Comparison of ENCODE assay signal across 9 mouse cellular contexts in the genomic region with DNA sequence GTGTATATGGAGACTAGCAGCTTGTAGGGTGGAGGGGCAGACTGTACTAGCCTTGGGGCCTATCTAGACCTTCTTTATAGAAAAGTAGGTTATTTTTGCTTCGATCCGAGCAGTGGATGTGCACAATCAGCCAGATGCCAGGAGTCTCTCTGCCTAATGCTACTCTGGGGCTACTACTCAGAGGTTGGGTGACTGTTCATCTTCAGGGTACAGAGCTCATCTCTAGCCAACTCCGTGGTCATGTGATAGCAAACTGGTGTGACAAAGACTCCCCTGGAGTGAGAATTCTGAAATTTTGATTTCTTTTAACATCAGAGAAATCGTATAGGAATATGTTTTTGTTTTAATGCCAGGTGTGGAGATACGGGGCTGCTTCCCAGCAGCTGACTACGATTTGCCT. TPM values are rescaled to one million over a fixed set of nuclear protein-coding genes. Genes with fewer than 3 reads are reported as not detected.
DNase-seq lines count a peak whose midpoint lies in the region; ATAC-seq and TF ChIP-seq lines count a peak whose summit lies in the region.
"Had no signal": no experiment of that assay in that cellular context is flagged by ENCODE, and none has a peak within 500 bp of the region (broad histone marks: within the 10 kb centered on the region; RNA-seq: fewer than 3 reads in every experiment).

No protein-coding gene starts in this region.

- DNase-seq in heart, postnatal 0 days (ENCODE audit: low spot score), result no peak
- no peak for DNase-seq in heart, postnatal 25 days (ENCODE audit: low spot score)
- no peak for DNase-seq in embryonic facial prominence, embryonic 14.5 days (ENCODE audit: low spot score)
- DNase-seq in midbrain, postnatal 0 days (ENCODE audit: low spot score), result no peak
- no peak for DNase-seq in left cerebral cortex, postnatal 36 days (ENCODE audit: low spot score in 2 of 2)
- DNase-seq in gastrocnemius, postnatal 10 days, result no peak
- DNase-seq in right cerebral cortex, adult 2 months (ENCODE audit: low spot score in 2 of 2), result no peak

- TF ChIP-seq CTCF in heart, postnatal 0 days (IDR thresholded peaks at IDR 0.05; ENCODE audit: low read depth), result no peak
- TF ChIP-seq CTCF in midbrain, postnatal 0 days (IDR thresholded peaks at IDR 0.05), result no peak

- no peaks in the 10 kb centered on the region for H3K9me3 ChIP-seq in heart, postnatal 0 days (replicated peaks; ENCODE audit: control insufficient read depth, low read length)
- no peaks in the 10 kb centered on the region for H3K9me3 ChIP-seq in embryonic facial prominence, embryonic 14.5 days (ENCODE audit: control insufficient read depth, low read length)
- H3K9me3 ChIP-seq in intestine, embryonic 16.5 days (ENCODE audit: control insufficient read depth, low read length), result no peaks in the 10 kb centered on the region
- H3K9me3 ChIP-seq in midbrain, postnatal 0 days (ENCODE audit: low read length), result no peaks in the 10 kb centered on the region

- WGBS in heart, postnatal 0 days, result 27% methylated on average over 6 of the region's 6 CpGs
- 20% methylated on average over 6 of the region's 6 CpGs for WGBS in embryonic facial prominence, embryonic 14.5 days
- 30% methylated on average over 6 of the region's 6 CpGs for WGBS in intestine, embryonic 16.5 days
- WGBS in midbrain, postnatal 0 days, result 27% methylated on average over 6 of the region's 6 CpGs

- peaks cover 6% of the 10 kb centered on the region for H3K36me3 ChIP-seq in heart, postnatal 0 days (replicated peaks; ENCODE audit: control insufficient read depth, insufficient read depth, low read length)
- H3K36me3 ChIP-seq in embryonic facial prominence, embryonic 14.5 days (ENCODE audit: control insufficient read depth, insufficient read depth, low read length), result peaks cover 12% of the 10 kb centered on the region
- H3K36me3 ChIP-seq in intestine, embryonic 16.5 days (ENCODE audit: control insufficient read depth, insufficient read depth, low read length), result no peaks in the 10 kb centered on the region; the same call in 1 of the 2 replicates
- H3K36me3 ChIP-seq in midbrain, postnatal 0 days (ENCODE audit: insufficient read depth, low read length), result peaks cover 12% of the 10 kb centered on the region

- peak overlapping the region; percentile 65 for H3K4me3 ChIP-seq in heart, postnatal 0 days (ENCODE audit: low read depth, low read length)
- peak overlapping the region; percentile 60 for H3K4me3 ChIP-seq in embryonic facial prominence, embryonic 14.5 days (ENCODE audit: low read depth, low read length)
- H3K4me3 ChIP-seq in intestine, embryonic 16.5 days (ENCODE audit: low read length), result peak overlapping the region; percentile 66
- H3K4me3 ChIP-seq in midbrain, postnatal 0 days (ENCODE audit: low read depth, low read length), result peak overlapping the region; percentile 75

- H3K9ac ChIP-seq in heart, postnatal 0 days (replicated peaks; ENCODE audit: low read depth, low read length), result peak overlapping the region; percentile 67; the same call in 1 of the 2 replicates
- peak overlapping the region; percentile 74 for H3K9ac ChIP-seq in embryonic facial prominence, embryonic 14.5 days (ENCODE audit: low read depth, low read length)
- H3K9ac ChIP-seq in intestine, embryonic 16.5 days (ENCODE audit: low read depth, low read length), result peak overlapping the region; percentile 74
- H3K9ac ChIP-seq in midbrain, postnatal 0 days (replicated peaks; ENCODE audit: low read length, poor library complexity, severe bottlenecking), result peak overlapping the region; percentile 90

- TF ChIP-seq EP300 in heart, postnatal 0 days (IDR thresholded peaks at IDR 0.05; ENCODE audit: low read depth), result peak; percentile 31; the same call in 1 of the 2 replicates

- intact Hi-C loops in heart, postnatal 25 days (cut with DNase I), result loop anchor here (5.0 kb wide), 1 partner anchor 56 kb away; no protein-coding TSS in a partner anchor
- intact Hi-C loops in left cerebral cortex, postnatal 36 days (cut with DNase I), result loop anchor here (5.0 kb wide), 2 partner anchors 51 to 106 kb away; a partner anchor contains a TSS

- peak overlapping the region; percentile 98 for H3K4me2 ChIP-seq in heart, postnatal 0 days (ENCODE audit: low read depth, low read length)
- peak overlapping the region; percentile 78 for H3K4me2 ChIP-seq in embryonic facial prominence, embryonic 14.5 days (ENCODE audit: low read depth, low read length)
- H3K4me2 ChIP-seq in intestine, embryonic 16.5 days (ENCODE audit: low read depth, low read length), result peak overlapping the region; percentile 98
- H3K4me2 ChIP-seq in midbrain, postnatal 0 days (ENCODE audit: low read depth, low read length, poor library complexity, severe bottlenecking), result peak overlapping the region; percentile 73

- no peaks in the 10 kb centered on the region for H3K27me3 ChIP-seq in heart, postnatal 0 days (ENCODE audit: control insufficient read depth, insufficient read depth, low read length)
- H3K27me3 ChIP-seq in embryonic facial prominence, embryonic 14.5 days (replicated peaks; ENCODE audit: control insufficient read depth, insufficient read depth, low read length), result no peaks in the 10 kb centered on the region
- H3K27me3 ChIP-seq in intestine, embryonic 16.5 days (replicated peaks; ENCODE audit: control insufficient read depth, insufficient read depth, low read length), result no peaks in the 10 kb centered on the region
- H3K27me3 ChIP-seq in midbrain, postnatal 0 days (ENCODE audit: insufficient read depth, low read length), result no peaks in the 10 kb centered on the region

- peaks cover 24% of the 10 kb centered on the region for H3K4me1 ChIP-seq in heart, postnatal 0 days (ENCODE audit: control insufficient read depth, insufficient read depth)
- peaks cover 36% of the 10 kb centered on the region for H3K4me1 ChIP-seq in embryonic facial prominence, embryonic 14.5 days (ENCODE audit: control insufficient read depth, insufficient read depth, low read length)
- H3K4me1 ChIP-seq in intestine, embryonic 16.5 days (ENCODE audit: control insufficient read depth, insufficient read depth, low read length), result peaks cover 30% of the 10 kb centered on the region
- H3K4me1 ChIP-seq in midbrain, postnatal 0 days (ENCODE audit: insufficient read depth, low read length), result peaks cover 29% of the 10 kb centered on the region

- H3K27ac ChIP-seq in heart, postnatal 0 days (ENCODE audit: low read depth), result peak overlapping the region; percentile 93; the same call in 1 of the 2 replicates
- H3K27ac ChIP-seq in embryonic facial prominence, embryonic 14.5 days (replicated peaks; ENCODE audit: low read depth, low read length), result peak overlapping the region; percentile 79
- H3K27ac ChIP-seq in intestine, embryonic 16.5 days (ENCODE audit: low read length), result peak overlapping the region; percentile 66
- peak overlapping the region; percentile 82 for H3K27ac ChIP-seq in midbrain, postnatal 0 days (ENCODE audit: low read depth, low read length)

- ATAC-seq in heart, postnatal 0 days (ENCODE audit: insufficient read depth, low read depth), result no peak
- ATAC-seq in embryonic facial prominence, embryonic 14.5 days (ENCODE audit: low read depth), result no peak
- ATAC-seq in intestine, embryonic 16.5 days, result no peak; the same call in 1 of the 2 replicates
- ATAC-seq in midbrain, postnatal 0 days (ENCODE audit: low FRiP score), result peak; percentile 36

RNA-seq across cellular contexts. Expression of a gene that starts 7.4 kb away (rescaled TPM):
- 14.0 and 24.0 TPM in 2 replicates for total RNA-seq in heart, postnatal 0 days (2014; rRNA removed; ENCODE audit: low replicate concordance)
- 25.1 and 26.2 TPM in 2 replicates for polyA plus RNA-seq in heart, postnatal 0 days (2015; fragmentation: Nextera tagmentation; extraction: Ambion mirVana)
- 10 to 100 TPM; 25.8 to 26.4 TPM for total RNA-seq in heart, postnatal 25 days (2021)
- 42.0 and 42.2 TPM in 2 replicates for polyA plus RNA-seq in embryonic facial prominence, embryonic 14.5 days (2014; fragmentation: Nextera tagmentation; extraction: Ambion mirVana)
- polyA plus RNA-seq in intestine, embryonic 16.5 days (2015; fragmentation: Nextera tagmentation; extraction: Ambion mirVana), result 49.2 and 53.5 TPM in 2 replicates
- 37.3 and 39.8 TPM in 2 replicates for total RNA-seq in midbrain, postnatal 0 days (2014; rRNA removed)
- polyA plus RNA-seq in midbrain, postnatal 0 days (2015; fragmentation: Nextera tagmentation; extraction: Ambion mirVana), result 56.8 and 61.2 TPM in 2 replicates
- total RNA-seq in left cerebral cortex, postnatal 36 days (2021), result 10 to 100 TPM; 36.1 to 41.5 TPM
- total RNA-seq in gastrocnemius, postnatal 10 days (2021), result 10 to 100 TPM; 20.9 to 21.2 TPM

RNA-seq across cellular contexts. Expression of a gene that starts 8.5 kb away (rescaled TPM):
- total RNA-seq in heart, postnatal 0 days (2014; rRNA removed; ENCODE audit: low replicate concordance), result 180 and 186 TPM in 2 replicates
- polyA plus RNA-seq in heart, postnatal 0 days (2015; fragmentation: Nextera tagmentation; extraction: Ambion mirVana), result 91.6 and 92.7 TPM in 2 replicates
- 10 to 100 TPM in 1 of 2 experiments, 1 to 10 TPM in 1; 9.5 to 10.1 TPM for total RNA-seq in heart, postnatal 25 days (2021)
- 23.7 and 27.6 TPM in 2 replicates for polyA plus RNA-seq in embryonic facial prominence, embryonic 14.5 days (2014; fragmentation: Nextera tagmentation; extraction: Ambion mirVana)
- polyA plus RNA-seq in intestine, embryonic 16.5 days (2015; fragmentation: Nextera tagmentation; extraction: Ambion mirVana), result 44.7 and 49.6 TPM in 2 replicates
- total RNA-seq in midbrain, postnatal 0 days (2014; rRNA removed), result 82.4 and 86.3 TPM in 2 replicates
- 56.1 and 59.2 TPM in 2 replicates for polyA plus RNA-seq in midbrain, postnatal 0 days (2015; fragmentation: Nextera tagmentation; extraction: Ambion mirVana)
- 10 to 100 TPM; 31.1 to 33.9 TPM for total RNA-seq in left cerebral cortex, postnatal 36 days (2021)
- total RNA-seq in gastrocnemius, postnatal 10 days (2021), result 1 to 10 TPM; 8.0 to 8.8 TPM

RNA-seq across cellular contexts. Expression of a gene that starts 16.6 kb away (rescaled TPM):
- not detected in 2 replicates for total RNA-seq in heart, postnatal 0 days (2014; rRNA removed; ENCODE audit: low replicate concordance)
- polyA plus RNA-seq in heart, postnatal 0 days (2015; fragmentation: Nextera tagmentation; extraction: Ambion mirVana), result not detected in 2 replicates
- total RNA-seq in heart, postnatal 25 days (2021), result not detected
- polyA plus RNA-seq in embryonic facial prominence, embryonic 14.5 days (2014; fragmentation: Nextera tagmentation; extraction: Ambion mirVana), result not detected in 2 replicates
- not detected in 2 replicates for polyA plus RNA-seq in intestine, embryonic 16.5 days (2015; fragmentation: Nextera tagmentation; extraction: Ambion mirVana)
- total RNA-seq in midbrain, postnatal 0 days (2014; rRNA removed), result not detected in 2 replicates
- not detected in 2 replicates for polyA plus RNA-seq in midbrain, postnatal 0 days (2015; fragmentation: Nextera tagmentation; extraction: Ambion mirVana)
- total RNA-seq in left cerebral cortex, postnatal 36 days (2021), result not detected
- total RNA-seq in gastrocnemius, postnatal 10 days (2021), result not detected
- total RNA-seq: liver, adult 2 months had no signal
- polyA plus RNA-seq: liver, adult 2 months had no signal

RNA-seq across cellular contexts. Expression of a gene that starts 24.6 kb away (rescaled TPM):
- not detected in 2 replicates for total RNA-seq in heart, postnatal 0 days (2014; rRNA removed; ENCODE audit: low replicate concordance)
- 0.14 and 0.25 TPM in 2 replicates for polyA plus RNA-seq in heart, postnatal 0 days (2015; fragmentation: Nextera tagmentation; extraction: Ambion mirVana)
- not detected for total RNA-seq in heart, postnatal 25 days (2021)
- polyA plus RNA-seq in embryonic facial prominence, embryonic 14.5 days (2014; fragmentation: Nextera tagmentation; extraction: Ambion mirVana), result 1.1 and 1.5 TPM in 2 replicates
- 1.1 TPM in 2 replicates for polyA plus RNA-seq in intestine, embryonic 16.5 days (2015; fragmentation: Nextera tagmentation; extraction: Ambion mirVana)
- total RNA-seq in midbrain, postnatal 0 days (2014; rRNA removed), result 1.5 and 2.0 TPM in 2 replicates
- polyA plus RNA-seq in midbrain, postnatal 0 days (2015; fragmentation: Nextera tagmentation; extraction: Ambion mirVana), result 1.9 TPM in 2 replicates
- total RNA-seq in left cerebral cortex, postnatal 36 days (2021), result under 1 TPM; 0.14 to 0.15 TPM
- total RNA-seq in gastrocnemius, postnatal 10 days (2021), result under 1 TPM; 0.14 TPM
- total RNA-seq: liver, adult 2 months had no signal
- polyA plus RNA-seq: liver, adult 2 months had no signal

RNA-seq across cellular contexts. Expression of a gene that starts 26.6 kb away (rescaled TPM):
- total RNA-seq in heart, postnatal 0 days (2014; rRNA removed; ENCODE audit: low replicate concordance), result 161 and 182 TPM in 2 replicates
- polyA plus RNA-seq in heart, postnatal 0 days (2015; fragmentation: Nextera tagmentation; extraction: Ambion mirVana), result 44.4 and 50.8 TPM in 2 replicates
- 100 to 1,000 TPM; 354 to 360 TPM for total RNA-seq in heart, postnatal 25 days (2021)
- polyA plus RNA-seq in embryonic facial prominence, embryonic 14.5 days (2014; fragmentation: Nextera tagmentation; extraction: Ambion mirVana), result 63.8 and 67.2 TPM in 2 replicates
- 26.6 and 33.6 TPM in 2 replicates for polyA plus RNA-seq in intestine, embryonic 16.5 days (2015; fragmentation: Nextera tagmentation; extraction: Ambion mirVana)
- 56.5 and 169 TPM in 2 replicates for total RNA-seq in midbrain, postnatal 0 days (2014; rRNA removed)
- 15.8 and 18.5 TPM in 2 replicates for polyA plus RNA-seq in midbrain, postnatal 0 days (2015; fragmentation: Nextera tagmentation; extraction: Ambion mirVana)
- total RNA-seq in left cerebral cortex, postnatal 36 days (2021), result 10 to 100 TPM; 22.8 to 43.1 TPM
- 100 to 1,000 TPM; 156 to 169 TPM for total RNA-seq in gastrocnemius, postnatal 10 days (2021)
